Mouse (Mus musculus) brain, embryonic 14.5 days (tissue): ENCODE data around the gene Kdm5a. TPM values are rescaled to one million over a fixed set of nuclear protein-coding genes. Genes with fewer than 3 reads are reported as not detected.

ENCODE experiments used
- DNase-seq: peaks from one replicate; pipeline ENCODE4 v3.0.0-alpha.2; 2011; ENCODE audit warnings: low read depth
- CTCF ChIP-seq: fragments of 200-500 bp; IDR thresholded peaks from 2 replicates; pipeline ENCODE4 v1.5.1; 2012; ENCODE audit warnings: inconsistent platforms, mild to moderate bottlenecking, moderate library complexity, borderline replicate concordance; ENCODE audit not compliant: insufficient read depth, insufficient read length; ENCODE audit errors: extremely low read depth
- POLR2A ChIP-seq: fragments of 200-500 bp; IDR thresholded peaks from 2 replicates; pipeline ENCODE4 v1.6.1; 2012; ENCODE audit warnings: mild to moderate bottlenecking, inconsistent platforms, borderline replicate concordance; ENCODE audit not compliant: poor library complexity, insufficient read depth, insufficient read length, severe bottlenecking; ENCODE audit errors: extremely low read depth
- polyA plus RNA-seq: library from polyadenylated mRNA; depleted of rRNA; stranded (reverse); fragments of >200 nt; gene quantifications from 2 replicates; pipeline ENCODE4 v1.2.3, GENCODE M21; 2012

The Kdm5a gene
- polyA plus RNA-seq, 1 experiment, result 15.3 TPM

GRCm38 (mm10) chr6:120362124-120362523 is 1.8 kb upstream of the Kdm5a start:
- no peak for TF ChIP-seq CTCF
- no peak for TF ChIP-seq POLR2A
- DNase-seq, result no peak

DNA sequence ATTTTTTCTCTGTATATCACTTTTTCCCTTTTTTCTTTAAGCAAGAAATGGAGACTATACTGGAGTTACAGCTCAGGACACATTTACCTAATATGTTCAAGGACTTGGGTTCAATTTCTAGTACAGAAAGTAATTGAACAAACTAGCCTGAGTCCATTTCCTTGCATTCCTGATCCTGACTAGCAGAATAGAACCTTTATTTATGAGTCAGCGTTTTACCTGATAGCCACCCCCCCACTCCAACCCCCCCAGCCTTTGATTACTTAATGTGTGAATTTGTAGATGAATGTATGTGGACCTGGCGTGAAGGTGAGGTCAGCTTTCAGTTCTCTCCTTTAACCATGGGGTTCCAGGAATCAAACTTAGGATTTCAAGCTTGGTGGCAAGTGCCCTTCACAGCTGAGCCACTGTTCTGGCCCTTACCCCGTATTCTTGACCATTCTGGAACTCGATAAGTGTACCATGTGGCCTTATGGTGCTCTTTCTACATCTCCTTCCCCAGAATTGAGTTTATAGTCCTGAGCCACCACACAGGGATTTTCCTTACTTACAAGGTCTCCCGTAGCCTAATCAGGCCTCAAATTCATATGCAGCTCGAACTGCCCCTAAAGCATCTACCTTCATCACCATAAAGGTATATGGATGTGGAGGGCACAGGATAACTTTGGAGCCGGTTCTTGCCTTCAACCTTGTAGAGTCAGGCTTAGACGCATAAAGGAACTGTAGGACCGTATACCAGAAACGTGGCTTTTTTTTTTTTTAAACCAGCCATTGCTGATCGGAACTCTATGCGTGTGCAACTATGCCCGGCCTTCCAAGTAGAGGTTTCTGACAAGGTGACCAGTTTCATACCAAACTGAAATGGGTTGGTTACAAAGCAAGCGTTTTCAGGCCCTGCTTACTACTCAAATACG is 893 bp upstream of the Kdm5a start:
- DNase-seq, result no peak
- TF ChIP-seq POLR2A, result no peak

DNA sequence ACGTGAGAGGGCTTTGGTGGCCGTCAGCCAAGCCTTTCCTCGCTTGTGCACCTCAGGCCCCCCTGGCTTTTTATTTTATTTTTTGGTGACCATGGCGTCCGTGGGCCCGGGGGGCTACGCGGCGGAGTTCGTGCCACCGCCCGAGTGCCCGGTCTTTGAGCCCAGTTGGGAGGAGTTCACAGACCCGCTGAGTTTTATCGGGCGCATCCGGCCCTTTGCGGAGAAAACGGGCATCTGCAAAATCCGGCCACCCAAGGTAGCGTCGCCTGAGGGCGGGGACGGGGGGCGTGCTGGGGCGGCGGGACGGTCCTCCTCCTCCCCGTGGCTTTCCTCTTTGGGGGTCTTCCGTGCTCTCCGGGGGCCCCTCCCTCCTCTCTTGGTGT is 590 bp downstream of the Kdm5a start:
- no peak for DNase-seq
- TF ChIP-seq POLR2A (no peak), CTCF (no peak)

- no peak for DNase-seq
- TF ChIP-seq POLR2A, result no peak
- TF ChIP-seq CTCF, result no peak
Measured at GRCm38 (mm10) chr6:120365051-120365450, 1.1 kb downstream of the Kdm5a start.

DNA sequence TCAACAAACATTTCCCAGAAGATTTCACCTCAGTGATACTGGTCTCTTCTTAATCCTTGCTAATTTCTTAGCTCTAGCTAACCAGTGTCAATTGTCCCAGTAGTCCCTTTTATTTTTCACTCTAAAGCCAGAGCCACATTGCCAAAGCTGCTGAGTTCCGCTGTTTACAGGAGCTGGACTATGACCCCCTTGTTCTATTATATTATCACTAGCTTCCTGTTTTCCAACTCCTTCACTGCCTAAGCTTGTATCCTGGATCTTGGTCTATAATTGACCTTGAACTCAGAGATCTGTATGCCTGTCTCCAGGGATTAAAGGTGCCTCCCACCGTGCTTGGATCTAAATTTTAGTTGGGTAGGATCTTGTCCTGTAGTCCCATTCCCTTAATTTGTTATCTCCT is 12.8 kb downstream of the Kdm5a start:
- DNase-seq, result no peak
- no peak for TF ChIP-seq CTCF
- TF ChIP-seq POLR2A, result no peak

GRCm38 (mm10) chr6:120390054-120390453 is 26.1 kb downstream of the Kdm5a start:
- TF ChIP-seq POLR2A (no peak), CTCF (no peak)
- DNase-seq, result no peak

DNA sequence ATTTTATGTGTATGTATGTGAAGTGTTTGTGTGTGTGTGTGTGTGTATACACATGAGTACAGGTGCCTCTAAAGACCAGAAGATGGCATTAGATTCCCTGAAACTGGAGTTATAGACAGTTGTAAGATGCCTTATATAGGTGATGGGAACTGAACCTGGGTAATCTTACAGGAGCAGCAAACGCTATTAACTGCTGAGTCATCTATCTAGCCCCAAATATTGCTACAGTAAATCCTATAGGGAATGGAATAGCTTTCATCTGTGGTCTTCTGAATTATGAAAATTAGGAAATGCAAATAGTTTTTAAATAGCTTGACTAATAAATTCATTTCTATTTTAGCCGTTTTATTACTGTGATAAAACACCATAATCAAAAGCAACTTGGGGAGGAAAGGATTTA is 28.9 kb downstream of the Kdm5a start:
- no peak for TF ChIP-seq POLR2A
- TF ChIP-seq CTCF, result no peak
- no peak for DNase-seq

DNA sequence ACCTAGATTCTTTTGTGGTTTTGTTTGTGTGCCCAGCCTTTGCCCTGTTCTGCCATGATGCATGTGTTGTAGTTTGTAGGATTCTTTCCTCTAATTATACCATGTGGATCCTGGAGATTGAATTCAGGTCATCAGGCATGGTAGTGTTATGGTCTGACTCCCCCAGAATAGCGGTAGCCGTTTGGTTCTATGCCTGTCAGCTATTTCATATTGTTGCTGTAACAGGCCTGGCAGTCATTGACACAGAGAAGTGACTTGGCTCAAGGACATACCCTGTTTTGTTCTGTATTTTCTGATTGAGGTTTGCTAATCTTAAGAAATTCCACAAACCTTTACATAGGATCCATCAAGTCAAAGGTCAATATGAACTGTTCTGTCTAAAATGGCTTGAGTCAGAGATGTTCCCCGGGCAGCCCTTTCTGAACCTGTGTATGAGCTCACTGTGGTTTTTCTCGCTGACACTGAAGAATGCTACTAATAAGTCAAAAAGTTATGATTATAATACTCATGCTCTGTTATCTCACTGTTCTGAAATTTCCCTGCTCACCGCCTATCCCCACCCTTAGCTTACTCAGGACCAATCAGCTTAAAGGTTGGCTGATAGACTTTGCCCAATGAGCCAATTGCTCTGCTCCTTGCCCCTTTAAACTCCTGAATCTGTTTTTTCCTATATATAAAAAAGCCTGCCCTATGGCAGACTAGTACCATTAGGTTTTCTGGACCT is 31.9 kb downstream of the Kdm5a start:
- DNase-seq, result no peak
- TF ChIP-seq CTCF (no peak), POLR2A (no peak)

DNA sequence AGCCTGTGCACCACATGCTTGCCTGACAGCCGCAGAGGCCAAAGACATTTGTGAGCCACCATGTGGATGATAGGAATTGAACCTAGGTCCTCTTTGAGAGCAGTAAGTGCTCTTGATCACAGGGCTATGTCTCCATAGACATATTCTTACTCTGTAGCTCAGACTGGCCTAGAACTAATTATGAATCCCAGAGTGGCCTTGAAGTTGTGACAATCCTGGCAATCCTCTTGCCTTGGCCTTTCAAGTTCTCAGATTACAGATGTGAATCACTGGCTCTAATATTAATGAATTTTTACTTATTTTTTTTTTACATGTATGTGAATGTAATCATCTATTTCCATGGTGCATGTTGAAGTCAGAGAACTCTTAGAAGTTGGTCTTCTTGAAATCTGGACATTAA is 40.0 kb downstream of the Kdm5a start:
- TF ChIP-seq POLR2A, result no peak
- TF ChIP-seq CTCF, result no peak
- DNase-seq, result no peak

GRCm38 (mm10) chr6:120438161-120438560 is 74.2 kb downstream of the Kdm5a start:
- DNase-seq, result no peak
- no peak for TF ChIP-seq CTCF
- no peak for TF ChIP-seq POLR2A

- no peak for DNase-seq
- TF ChIP-seq CTCF, result no peak
- no peak for TF ChIP-seq POLR2A
Measured at GRCm38 (mm10) chr6:120442171-120442749, 78.3 kb downstream of the Kdm5a start.
